Mouse (Mus musculus) gastrocnemius, postnatal 4 days (tissue): ENCODE data around the gene Zbtb20. TPM values are rescaled to one million over a fixed set of nuclear protein-coding genes. Genes with fewer than 3 reads are reported as not detected.

ENCODE experiments used
- DNase-seq, 2 experiments: peaks; one replicate each; pipeline ENCODE4 v3.0.0; 2021 to 2022; ENCODE audit warnings: low spot score in 2 of 2, mixed read lengths in 2 of 2
- total RNA-seq, 2 experiments: library from RNA; stranded (reverse); gene quantifications; 2 replicates each; pipeline ENCODE4 v1.2.3; 2021

Zbtb20 gene
- total RNA-seq, 2 experiments from 2014 or later, result 93.9 to 114 TPM

GRCm38 (mm10) chr16:43504556-43504955 is 628.9 kb downstream of the Zbtb20 start:
- no peak for DNase-seq

GRCm38 (mm10) chr16:43505314-43505950 is 629.8 kb downstream of the Zbtb20 start:
- no peak for DNase-seq

GRCm38 (mm10) chr16:43506189-43506751 is 630.6 kb downstream of the Zbtb20 start:
- DNase-seq, result no peak

- DNase-seq, result no peak
Observed at GRCm38 (mm10) chr16:43506771-43507405, 631.2 kb downstream of the Zbtb20 start.

- DNase-seq, result no peak
Observed at GRCm38 (mm10) chr16:43508166-43508998, 632.7 kb downstream of the Zbtb20 start.

GRCm38 (mm10) chr16:43510516-43510915 is 634.8 kb downstream of the Zbtb20 start:
- no peak for DNase-seq

- DNase-seq, result no peak
Observed at GRCm38 (mm10) chr16:43511531-43511930, 635.9 kb downstream of the Zbtb20 start.

GRCm38 (mm10) chr16:43513933-43514332 is 638.3 kb downstream of the Zbtb20 start:
- no peak for DNase-seq

- no peak for DNase-seq
Observed at GRCm38 (mm10) chr16:43515538-43515937, 639.9 kb downstream of the Zbtb20 start.

- no peak for DNase-seq
Observed at GRCm38 (mm10) chr16:43520274-43520673, 644.6 kb downstream of the Zbtb20 start.

GRCm38 (mm10) chr16:43522482-43522881 is 646.8 kb downstream of the Zbtb20 start:
- DNase-seq, result no peak

- DNase-seq, result no peak
Observed at GRCm38 (mm10) chr16:43524179-43524578, 648.5 kb downstream of the Zbtb20 start.

GRCm38 (mm10) chr16:43525624-43526023 is 649.9 kb downstream of the Zbtb20 start:
- no peak for DNase-seq

- DNase-seq, result no peak
Observed at GRCm38 (mm10) chr16:43528300-43528699, 652.6 kb downstream of the Zbtb20 start.

- DNase-seq, result no peak
Observed at GRCm38 (mm10) chr16:43531328-43531727, 655.6 kb downstream of the Zbtb20 start.

- DNase-seq, result no peak
Observed at GRCm38 (mm10) chr16:43534103-43534502, 658.4 kb downstream of the Zbtb20 start.

GRCm38 (mm10) chr16:43535912-43536311 is 660.2 kb downstream of the Zbtb20 start:
- no peak for DNase-seq

GRCm38 (mm10) chr16:43537163-43537562 is 661.5 kb downstream of the Zbtb20 start:
- DNase-seq, result no peak

GRCm38 (mm10) chr16:43539659-43540096 is 664.0 kb downstream of the Zbtb20 start:
- DNase-seq, result peak in 1 of 2 experiments; percentile 33

- DNase-seq, result no peak
Observed at GRCm38 (mm10) chr16:43540108-43540507, 664.4 kb downstream of the Zbtb20 start.

GRCm38 (mm10) chr16:43540546-43541167 is 665.0 kb downstream of the Zbtb20 start:
- DNase-seq, result no peak
